Mouse (Mus musculus) liver (tissue): ENCODE results near the gene Tm4sf5.
"Not testable (repeated sequence)": the region's sequence is repeated elsewhere in the genome, so short reads cannot be mapped to it uniquely, and the experiment has no call there.

Experiments used
- DNase-seq: peaks from one replicate; pipeline ENCODE4 v3.0.0-alpha.2; 2020; ENCODE audit warnings: mixed read lengths

Tm4sf5 gene

GRCm38 (mm10) chr11:70511242-70511641 is 6.2 kb downstream of the Tm4sf5 start:
- no peak for DNase-seq

GRCm38 (mm10) chr11:70511825-70512224 is 6.8 kb downstream of the Tm4sf5 start:
- no peak for DNase-seq

GRCm38 (mm10) chr11:70512709-70513342 is 7.8 kb downstream of the Tm4sf5 start:
- DNase-seq, result no peak

GRCm38 (mm10) chr11:70513520-70513919 is 8.5 kb downstream of the Tm4sf5 start:
- no peak for DNase-seq

GRCm38 (mm10) chr11:70514288-70514687 is 9.2 kb downstream of the Tm4sf5 start, which contains the start of gene Vmo1:
Gene Vmo1 (minus strand): TSS chr11:70514616.
- no peak for DNase-seq

- DNase-seq, result no peak
Measured at GRCm38 (mm10) chr11:70516352-70516751, 11.3 kb downstream of the Tm4sf5 start.

GRCm38 (mm10) chr11:70518436-70518835 is 13.4 kb downstream of the Tm4sf5 start:
- DNase-seq, result no peak

GRCm38 (mm10) chr11:70518923-70519322 is 13.9 kb downstream of the Tm4sf5 start, which contains the start of gene Gltpd2:
Gene Gltpd2 (plus strand): TSS chr11:70519196.
- no peak for DNase-seq

- peak; percentile 26 for DNase-seq
Measured at GRCm38 (mm10) chr11:70520178-70520769, 15.2 kb downstream of the Tm4sf5 start.

- not testable (repeated sequence) for DNase-seq
Measured at GRCm38 (mm10) chr11:70523306-70523989, 18.4 kb downstream of the Tm4sf5 start.

- DNase-seq, result no peak
Measured at GRCm38 (mm10) chr11:70524782-70525181, 19.7 kb downstream of the Tm4sf5 start.

GRCm38 (mm10) chr11:70525184-70525678 is 20.2 kb downstream of the Tm4sf5 start, which contains the start of gene Psmb6:
Gene Psmb6 (plus strand): TSS chr11:70525367.
- DNase-seq, result peak; percentile 91

GRCm38 (mm10) chr11:70525726-70526125 is 20.7 kb downstream of the Tm4sf5 start:
- no peak for DNase-seq

GRCm38 (mm10) chr11:70526211-70526610 is 21.2 kb downstream of the Tm4sf5 start:
- DNase-seq, result no peak

- DNase-seq, result no peak
Measured at GRCm38 (mm10) chr11:70528610-70529009, 23.6 kb downstream of the Tm4sf5 start.

GRCm38 (mm10) chr11:70531065-70531464 is 26.0 kb downstream of the Tm4sf5 start:
- not testable (repeated sequence) for DNase-seq

GRCm38 (mm10) chr11:70532839-70533238 is 27.8 kb downstream of the Tm4sf5 start, which contains the start of gene Gm40193:
Gene Gm40193 (minus strand): TSS chr11:70532939.
- DNase-seq, result no peak

GRCm38 (mm10) chr11:70539423-70539822 is 34.4 kb downstream of the Tm4sf5 start:
- no peak for DNase-seq

- peak; percentile 84 for DNase-seq
Measured at GRCm38 (mm10) chr11:70539877-70540587, 35.0 kb downstream of the Tm4sf5 start, which contains the start of gene Pld2. Gene Pld2 (plus strand): TSS chr11:70540064.

- no peak for DNase-seq
Measured at GRCm38 (mm10) chr11:70540928-70541327, 35.9 kb downstream of the Tm4sf5 start.

- no peak for DNase-seq
Measured at GRCm38 (mm10) chr11:70541415-70541814, 36.4 kb downstream of the Tm4sf5 start.

- no peak for DNase-seq
Measured at GRCm38 (mm10) chr11:70544496-70544895, 39.5 kb downstream of the Tm4sf5 start.

- DNase-seq, result no peak
Measured at GRCm38 (mm10) chr11:70551526-70551925, 46.5 kb downstream of the Tm4sf5 start.
